Mouse (Mus musculus) stomach, embryonic 16.5 days (tissue): ENCODE measurements around the gene Padi4. TPM values are rescaled to one million over a fixed set of nuclear protein-coding genes. Genes with fewer than 3 reads are reported as not detected.
A peak's percentile ranks its signal among the peaks of the same experiment; 100 is the strongest.

ENCODE experiments used
- ATAC-seq: fragments of 200-750 bp; cut with Nextera tagmentation; 2 replicates; pipeline ENCODE4 v1.8.0; 2017; ENCODE audit warnings: moderate number of reproducible peaks, moderate TSS enrichment; ENCODE audit not compliant: insufficient read depth, low FRiP score
- H3K27ac ChIP-seq: fragments of 300-500 bp; sonication (generic); 2 replicates; pipeline ENCODE4 v1.5.1; 2014; ENCODE audit warnings: low read length
- H3K27me3 ChIP-seq: fragments of 300-500 bp; sonication (generic); 2 replicates; pipeline ENCODE4 v1.6.1; 2014; ENCODE audit warnings: low read length, control low read depth, mixed read lengths; ENCODE audit not compliant: control insufficient read depth, insufficient read depth
- H3K36me3 ChIP-seq: fragments of 300-500 bp; sonication (generic); 2 replicates; pipeline ENCODE4 v1.6.1; 2014; ENCODE audit warnings: low read length; ENCODE audit not compliant: control insufficient read depth, insufficient read depth
- H3K4me1 ChIP-seq: fragments of 300-500 bp; sonication (generic); 2 replicates; pipeline ENCODE4 v1.6.1; 2014; ENCODE audit warnings: low read length, control low read depth, mixed read lengths; ENCODE audit not compliant: control insufficient read depth, insufficient read depth
- H3K4me2 ChIP-seq: fragments of 300-500 bp; sonication (generic); 2 replicates; pipeline ENCODE4 v1.6.1; 2014; ENCODE audit warnings: low read depth, low read length, mixed read lengths
- H3K4me3 ChIP-seq: fragments of 300-500 bp; sonication (generic); replicated peaks from 2 replicates; pipeline ENCODE4 v1.5.1; 2014; ENCODE audit warnings: mild to moderate bottlenecking, low read length
- H3K9ac ChIP-seq: fragments of 300-500 bp; sonication (generic); 2 replicates; pipeline ENCODE4 v1.6.1; 2014; ENCODE audit warnings: low read length
- H3K9me3 ChIP-seq: fragments of 300-500 bp; sonication (generic); replicated peaks from 2 replicates; pipeline ENCODE4 v1.6.1; 2016; ENCODE audit warnings: low read length, control low read depth; ENCODE audit not compliant: control insufficient read depth
- WGBS: fragments of 180-500 bp; shearing (Covaris S2); extraction: QIAGEN DNeasy Blood & Tissue Kit; methylation state at CpG from one replicate; pipeline ENCODE4 v1.1.7; 2014; 5-methylcytosine and 5-hydroxymethylcytosine counted together
- polyA plus RNA-seq: library from polyadenylated mRNA; unstranded; fragments of >200 nt; fragmentation: Nextera tagmentation; extraction: Ambion mirVana; gene quantifications from 2 replicates; pipeline ENCODE4 v1.2.1, GENCODE M21; 2015

The Padi4 gene
- polyA plus RNA-seq, 1 experiment from 2014 or later, result 2.4 TPM

- ATAC-seq, result no peak
- H3K4me3 ChIP-seq, result no peak overlapping the region
- H3K4me1 ChIP-seq, result no peaks in the 10 kb centered on the region
- no peak overlapping the region for H3K9ac ChIP-seq
- no peaks in the 10 kb centered on the region for H3K9me3 ChIP-seq
- no peak overlapping the region for H3K27ac ChIP-seq
- H3K36me3 ChIP-seq, result no peaks in the 10 kb centered on the region
- no peaks in the 10 kb centered on the region; the same call in none of the 2 replicates for H3K27me3 ChIP-seq
- 49% methylated on average over 8 of the region's 8 CpGs for WGBS
- no peak overlapping the region for H3K4me2 ChIP-seq
Measured at GRCm38 (mm10) chr4:140812191-140812590, 38.2 kb upstream of the Padi4 start.

GRCm38 (mm10) chr4:140810458-140811260 is 36.6 kb upstream of the Padi4 start, which contains the start of gene Padi3:
Padi3 (minus strand) TSS chr4:140810648.
- Histone ChIP-seq H3K4me3 (no peak within 1 kb of the TSS), H3K4me1 (no peaks in the 10 kb centered on the region), H3K4me2 (no peak within 1 kb of the TSS), H3K27ac (no peak within 1 kb of the TSS), H3K27me3 (no peaks in the 10 kb centered on the region; the same call in none of the 2 replicates), H3K9me3 (no peaks in the 10 kb centered on the region), H3K9ac (no peak within 1 kb of the TSS), H3K36me3 (no peaks in the 10 kb centered on the region)
- no peak for ATAC-seq
- 61% methylated on average over 16 of the region's 16 CpGs for WGBS

GRCm38 (mm10) chr4:140809118-140809517 is 35.1 kb upstream of the Padi4 start:
- no peaks in the 10 kb centered on the region for H3K36me3 ChIP-seq
- no peak overlapping the region for H3K4me3 ChIP-seq
- H3K4me1 ChIP-seq, result no peaks in the 10 kb centered on the region
- no peaks in the 10 kb centered on the region for H3K9me3 ChIP-seq
- no peak overlapping the region for H3K9ac ChIP-seq
- H3K27me3 ChIP-seq, result no peaks in the 10 kb centered on the region; the same call in none of the 2 replicates
- WGBS, result 63% methylated on average over 8 of the region's 8 CpGs
- no peak overlapping the region for H3K4me2 ChIP-seq
- ATAC-seq, result no peak
- H3K27ac ChIP-seq, result no peak overlapping the region

- no peaks in the 10 kb centered on the region; the same call in none of the 2 replicates for H3K27me3 ChIP-seq
- H3K4me3 ChIP-seq, result no peak overlapping the region
- no peak overlapping the region for H3K4me2 ChIP-seq
- H3K4me1 ChIP-seq, result no peaks in the 10 kb centered on the region
- ATAC-seq, result no peak
- 71% methylated on average over 9 of the region's 9 CpGs for WGBS
- H3K27ac ChIP-seq, result no peak overlapping the region
- no peaks in the 10 kb centered on the region for H3K9me3 ChIP-seq
- H3K36me3 ChIP-seq, result no peaks in the 10 kb centered on the region
- H3K9ac ChIP-seq, result no peak overlapping the region
Measured at GRCm38 (mm10) chr4:140804601-140805000, 30.6 kb upstream of the Padi4 start.

- Histone ChIP-seq H3K27ac (no peak overlapping the region), H3K9ac (no peak overlapping the region), H3K9me3 (no peaks in the 10 kb centered on the region), H3K4me1 (no peaks in the 10 kb centered on the region), H3K4me3 (no peak overlapping the region), H3K27me3 (no peaks in the 10 kb centered on the region), H3K4me2 (no peak overlapping the region), H3K36me3 (no peaks in the 10 kb centered on the region)
- 63% methylated on average over 3 of the region's 3 CpGs for WGBS
- ATAC-seq, result no peak
Measured at GRCm38 (mm10) chr4:140801364-140801763, 27.3 kb upstream of the Padi4 start.

GRCm38 (mm10) chr4:140796786-140797185 is 22.8 kb upstream of the Padi4 start:
- Histone ChIP-seq H3K4me3 (no peak overlapping the region), H3K4me2 (no peak overlapping the region), H3K27me3 (no peaks in the 10 kb centered on the region), H3K9me3 (no peaks in the 10 kb centered on the region), H3K9ac (no peak overlapping the region), H3K4me1 (no peaks in the 10 kb centered on the region), H3K27ac (no peak overlapping the region), H3K36me3 (no peaks in the 10 kb centered on the region)
- ATAC-seq, result no peak
- 77% methylated on average over 3 of the region's 3 CpGs for WGBS

- ATAC-seq, result 0 out of 2 replicates have a peak, but pooled peaks have one; percentile 19
- whole genome bisulfite sequencing, result 79% methylated on average over 9 of the region's 9 CpGs
- no peaks in the 10 kb centered on the region for H3K27me3 ChIP-seq
- H3K27ac ChIP-seq, result no peak overlapping the region
- H3K4me3 ChIP-seq, result no peak overlapping the region
- no peaks in the 10 kb centered on the region for H3K9me3 ChIP-seq
- H3K4me1 ChIP-seq, result no peaks in the 10 kb centered on the region
- no peaks in the 10 kb centered on the region for H3K36me3 ChIP-seq
- H3K9ac ChIP-seq, result no peak overlapping the region
- no peak overlapping the region for H3K4me2 ChIP-seq
Measured at GRCm38 (mm10) chr4:140794678-140795077, 20.6 kb upstream of the Padi4 start.

GRCm38 (mm10) chr4:140793795-140794194 is 19.8 kb upstream of the Padi4 start:
- 60% methylated on average over 9 of the region's 9 CpGs for WGBS
- no peak for ATAC-seq
- Histone ChIP-seq H3K36me3 (no peaks in the 10 kb centered on the region), H3K27me3 (no peaks in the 10 kb centered on the region), H3K27ac (no peak overlapping the region), H3K4me2 (no peak overlapping the region), H3K9me3 (no peaks in the 10 kb centered on the region), H3K9ac (no peak overlapping the region), H3K4me3 (no peak overlapping the region), H3K4me1 (no peaks in the 10 kb centered on the region)

- Histone ChIP-seq H3K27me3 (no peaks in the 10 kb centered on the region), H3K9me3 (no peaks in the 10 kb centered on the region), H3K36me3 (no peaks in the 10 kb centered on the region), H3K9ac (no peak overlapping the region), H3K4me2 (no peak overlapping the region), H3K27ac (no peak overlapping the region), H3K4me1 (no peaks in the 10 kb centered on the region), H3K4me3 (no peak overlapping the region)
- WGBS, result 75% methylated on average over 7 of the region's 7 CpGs
- no peak for ATAC-seq
Measured at GRCm38 (mm10) chr4:140792584-140792983, 18.5 kb upstream of the Padi4 start.
